Mouse (Mus musculus): Measurements from ENCODE around the gene Ssbp3. TPM values are rescaled to one million over a fixed set of nuclear protein-coding genes. Genes with fewer than 3 reads are reported as not detected.

Ssbp3 gene
- polyA plus RNA-seq, 1 experiment from 2014 or later = 64.7 TPM

DNA sequence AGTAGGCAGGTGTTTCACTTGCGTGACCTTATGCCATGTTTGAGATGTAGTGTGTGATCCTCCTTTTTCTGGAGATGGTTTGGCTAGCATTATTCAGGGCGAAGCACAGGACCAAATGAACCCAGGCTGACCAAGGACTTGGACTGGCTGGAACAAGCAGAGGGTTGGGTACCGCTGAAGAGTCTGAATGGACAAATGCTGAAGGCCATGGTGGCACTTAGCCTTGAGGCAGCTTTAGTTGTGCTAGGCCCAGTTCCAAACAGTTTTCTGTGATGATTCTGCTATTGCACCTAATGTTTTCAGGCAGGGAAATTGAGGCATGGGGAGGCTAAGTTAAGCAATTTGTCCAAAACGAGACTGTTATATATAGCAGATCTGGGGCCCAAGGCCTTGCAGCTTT lies 61.6 kb downstream of the Ssbp3 start:
- in situ Hi-C loops (cut with MboI; ENCODE audit: low pct_unique_long_range_greater_than_20kb) = no loop called here
- no peak for DNase-seq (ENCODE audit: low read depth, low spot score)
- TF ChIP-seq CTCF (IDR thresholded peaks at IDR 0.05) = no peak
- ChIA-PET POLR2A (no interaction called here), CTCF (no interaction called here)
- no peak for ATAC-seq
- no peaks in the 10 kb centered on the region for H3K27me3 ChIP-seq

GRCm38 (mm10) chr4:106972461-106973384 lies 62.2 kb downstream of the Ssbp3 start:
- in situ Hi-C loops (cut with MboI; ENCODE audit: low pct_unique_long_range_greater_than_20kb) = no loop called here
- DNase-seq (ENCODE audit: low read depth, low spot score) (no peak), ATAC-seq (no peak)
- CTCF ChIA-PET = interaction anchor here (0.8 to 1.4 kb wide), 2 partner anchors 14 to 15 kb away, joined by 3 to 4 read pairs; no protein-coding TSS in a partner anchor
- no peaks in the 10 kb centered on the region for H3K27me3 ChIP-seq
- POLR2A ChIA-PET = interaction anchor here (0.6 kb wide), 1 partner anchor 200 kb away, joined by 3 read pairs; no protein-coding TSS in a partner anchor
- TF ChIP-seq CTCF (IDR thresholded peaks at IDR 0.05) = no peak

GRCm38 (mm10) chr4:106975324-106975723 lies 64.8 kb downstream of the Ssbp3 start:
- ATAC-seq = no peak
- ChIA-PET CTCF (no interaction called here), POLR2A (no interaction called here)
- no peaks in the 10 kb centered on the region for H3K27me3 ChIP-seq
- DNase-seq (ENCODE audit: low read depth, low spot score) = no peak
- in situ Hi-C loops (cut with MboI; ENCODE audit: low pct_unique_long_range_greater_than_20kb) = no loop called here
- no peak for TF ChIP-seq CTCF (IDR thresholded peaks at IDR 0.05)

DNA sequence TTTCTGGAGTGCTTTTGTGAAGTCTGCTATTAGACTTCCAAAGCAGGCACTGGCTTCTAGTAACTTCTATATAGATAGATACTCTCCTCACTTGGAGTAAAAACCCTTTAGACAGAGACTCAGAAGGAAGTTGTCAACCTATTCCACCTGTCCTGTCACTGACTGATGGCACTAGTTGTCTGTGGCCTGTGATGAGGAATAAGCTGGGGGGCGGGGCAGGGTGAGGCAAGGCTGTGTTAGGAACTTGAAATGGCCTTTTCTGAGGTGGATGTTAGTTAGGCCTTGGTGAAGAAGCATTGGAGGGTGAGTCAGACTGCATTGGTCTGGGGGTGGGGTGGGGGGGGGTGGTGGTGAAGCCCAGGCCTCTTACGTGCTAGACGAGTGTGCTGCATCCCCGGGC lies 65.4 kb downstream of the Ssbp3 start:
- no peak for TF ChIP-seq CTCF (IDR thresholded peaks at IDR 0.05)
- DNase-seq (ENCODE audit: low read depth, low spot score) (no peak), ATAC-seq (no peak)
- no peaks in the 10 kb centered on the region for H3K27me3 ChIP-seq
- ChIA-PET CTCF (interaction anchor here (1.4 kb wide), 1 partner anchor 12 kb away, joined by 3 read pairs; no protein-coding TSS in a partner anchor), POLR2A (no interaction called here)
- in situ Hi-C loops (cut with MboI; ENCODE audit: low pct_unique_long_range_greater_than_20kb) = no loop called here

GRCm38 (mm10) chr4:106976576-106976975 lies 66.1 kb downstream of the Ssbp3 start:
- DNase-seq (ENCODE audit: low read depth, low spot score) (no peak), ATAC-seq (no peak)
- ChIA-PET CTCF (interaction anchor here (1.4 kb wide), 1 partner anchor 11 kb away, joined by 3 read pairs; no protein-coding TSS in a partner anchor), POLR2A (no interaction called here)
- H3K27me3 ChIP-seq = no peaks in the 10 kb centered on the region
- in situ Hi-C loops (cut with MboI; ENCODE audit: low pct_unique_long_range_greater_than_20kb) = no loop called here
- no peak for TF ChIP-seq CTCF (IDR thresholded peaks at IDR 0.05)

GRCm38 (mm10) chr4:106977218-106977651 lies 66.7 kb downstream of the Ssbp3 start:
- no peaks in the 10 kb centered on the region for H3K27me3 ChIP-seq
- ChIA-PET CTCF (interaction anchor here (0.8 to 1.4 kb wide), 2 partner anchors 10 to 12 kb away, joined by 3 read pairs; no protein-coding TSS in a partner anchor), POLR2A (no interaction called here)
- TF ChIP-seq CTCF (IDR thresholded peaks at IDR 0.05) = no peak
- in situ Hi-C loops (cut with MboI; ENCODE audit: low pct_unique_long_range_greater_than_20kb) = no loop called here
- DNase-seq (ENCODE audit: low read depth, low spot score) = no peak
- no peak for ATAC-seq

- ChIA-PET POLR2A (no interaction called here), CTCF (interaction anchor here (0.8 kb wide), 1 partner anchor 11 kb away, joined by 3 read pairs; no protein-coding TSS in a partner anchor)
- no peaks in the 10 kb centered on the region for H3K27me3 ChIP-seq
- TF ChIP-seq CTCF (IDR thresholded peaks at IDR 0.05) = no peak
- ATAC-seq (no peak), DNase-seq (ENCODE audit: low read depth, low spot score) (no peak)
- in situ Hi-C loops (cut with MboI; ENCODE audit: low pct_unique_long_range_greater_than_20kb) = no loop called here
These were observed 67.9 kb downstream of the Ssbp3 start for GRCm38 (mm10) chr4:106978376-106978775.

DNA sequence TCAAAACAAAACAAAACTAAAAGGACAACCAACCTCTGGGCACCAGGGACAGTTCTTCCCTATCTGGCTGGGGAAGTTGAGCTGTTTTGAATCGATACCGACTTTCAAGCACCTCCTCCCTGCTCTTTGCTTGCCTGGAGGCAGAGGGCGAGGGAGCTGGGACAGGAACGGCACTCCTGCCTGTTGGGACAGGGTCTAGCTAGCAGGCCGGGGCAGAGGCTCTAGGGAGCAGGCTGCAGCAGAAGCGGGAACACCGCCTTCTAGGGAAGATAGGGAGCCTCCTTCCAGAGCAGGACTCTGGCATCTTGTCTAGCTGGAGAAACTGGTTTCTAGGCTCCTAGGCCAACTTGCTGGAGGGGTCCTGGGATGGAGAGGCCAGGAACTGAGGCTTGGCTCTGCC lies 70.2 kb downstream of the Ssbp3 start:
- no peaks in the 10 kb centered on the region for H3K27me3 ChIP-seq
- ChIA-PET POLR2A (no interaction called here), CTCF (no interaction called here)
- ATAC-seq (no peak), DNase-seq (ENCODE audit: low read depth, low spot score) (no peak)
- TF ChIP-seq CTCF (IDR thresholded peaks at IDR 0.05) = no peak
- in situ Hi-C loops (cut with MboI; ENCODE audit: low pct_unique_long_range_greater_than_20kb) = no loop called here

DNA sequence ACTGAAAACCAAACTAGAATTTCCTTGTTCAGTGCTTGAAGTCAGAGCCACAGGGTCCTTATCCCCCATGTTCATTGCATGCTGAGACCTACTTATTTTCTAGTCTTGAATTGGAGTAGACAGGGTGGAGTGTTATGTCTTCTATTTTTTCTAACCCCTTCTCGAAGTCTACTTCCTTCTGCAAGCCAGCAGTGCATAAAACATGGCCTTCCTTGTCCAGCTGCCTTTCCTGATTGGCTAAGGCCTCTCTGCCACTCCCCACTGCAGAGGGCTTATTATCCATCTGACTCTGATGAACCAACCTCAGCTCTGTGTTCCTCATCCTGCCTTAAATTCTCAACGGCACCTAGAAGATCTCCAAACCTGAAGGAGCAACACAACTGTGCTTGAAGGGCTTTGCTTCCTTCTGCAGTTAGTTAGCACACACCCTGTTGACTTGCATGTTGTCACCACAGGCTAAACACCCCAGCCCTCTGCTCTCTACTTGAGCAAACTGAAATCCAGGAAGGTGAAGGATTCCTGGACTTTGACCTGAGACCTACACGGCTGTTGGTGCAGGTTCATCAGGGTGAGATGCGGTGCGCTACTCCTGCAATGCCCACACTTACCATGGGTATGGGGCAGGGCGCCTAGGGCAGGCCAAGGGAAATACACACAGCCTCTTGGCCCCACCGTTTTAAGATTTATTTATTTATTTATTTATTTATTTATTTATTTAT lies 71.0 kb downstream of the Ssbp3 start:
- ChIA-PET CTCF (no interaction called here), POLR2A (no interaction called here)
- in situ Hi-C loops (cut with MboI; ENCODE audit: low pct_unique_long_range_greater_than_20kb) = no loop called here
- H3K27me3 ChIP-seq = no peaks in the 10 kb centered on the region
- no peak for TF ChIP-seq CTCF (IDR thresholded peaks at IDR 0.05)
- ATAC-seq = no peak
- no peak for DNase-seq (ENCODE audit: low read depth, low spot score)

DNA sequence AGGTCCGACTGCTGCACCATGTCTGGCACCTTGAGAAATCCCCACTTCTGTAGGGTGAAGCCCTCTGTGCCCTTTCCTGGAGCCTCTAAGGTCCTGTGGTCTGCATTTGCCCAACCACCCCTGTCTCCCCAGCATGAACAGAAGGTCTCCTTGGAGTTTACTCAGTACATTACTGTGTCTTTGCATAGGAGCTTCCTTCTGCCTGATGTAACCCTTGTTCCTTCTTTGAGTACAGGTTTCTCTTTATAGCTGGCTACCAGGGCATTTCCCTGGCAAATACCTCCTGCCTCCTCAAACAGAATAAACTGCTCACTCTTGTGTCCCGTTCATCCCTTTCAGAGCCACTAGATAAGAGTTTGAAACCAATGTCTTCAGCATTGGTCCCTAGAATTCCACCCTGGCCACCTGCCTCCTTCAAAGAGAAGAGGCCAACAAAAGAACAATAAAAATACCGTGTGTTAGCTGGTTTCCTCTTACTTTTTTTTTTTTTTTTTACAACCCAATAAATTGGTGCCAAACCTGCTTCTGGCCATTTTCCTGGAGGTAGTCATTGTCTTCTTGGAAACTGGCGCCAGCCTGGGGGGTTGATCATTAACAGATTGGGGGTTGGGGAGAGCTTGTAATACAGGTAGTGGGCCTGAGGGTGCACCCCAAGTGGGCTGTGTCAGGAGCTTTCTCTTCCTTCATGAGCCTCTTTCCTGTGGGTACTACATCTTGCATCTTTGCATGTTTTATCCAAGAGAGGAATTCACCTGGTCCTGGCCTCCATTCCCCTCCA lies 72.0 kb downstream of the Ssbp3 start:
- in situ Hi-C loops (cut with MboI; ENCODE audit: low pct_unique_long_range_greater_than_20kb) = no loop called here
- no peak for TF ChIP-seq CTCF (IDR thresholded peaks at IDR 0.05)
- CTCF ChIA-PET = no interaction called here
- DNase-seq (ENCODE audit: low read depth, low spot score) (no peak), ATAC-seq (no peak)
- H3K27me3 ChIP-seq = no peaks in the 10 kb centered on the region
- POLR2A ChIA-PET = no interaction called here
